14 mouse cellular contexts compared by ENCODE assay signal in genomic region chr14:64592176-64592575, GRCm38 (mm10).
DNase-seq lines count a peak whose midpoint lies in the region; ATAC-seq and TF ChIP-seq lines count a peak whose summit lies in the region.
"Had no signal": no experiment of that assay in that cellular context is flagged by ENCODE, and none has a peak within 500 bp of the region (broad histone marks: within the 10 kb centered on the region; RNA-seq: fewer than 3 reads in every experiment).

No protein-coding gene starts in this region.

- no peak for DNase-seq in neural tube, embryonic 11.5 days (ENCODE audit: low spot score)
- DNase-seq in neural tube, embryonic 10.5 days (ENCODE audit: extremely low spot score, low spot score) = no peak
- DNase-seq in midbrain, embryonic 10.5 days (ENCODE audit: low spot score) = no peak
- no peak for DNase-seq in liver, postnatal 0 days
- DNase-seq in ovary, postnatal 14 days (ENCODE audit: low spot score) = no peak
- no peak for DNase-seq in embryo, embryonic 11 days
- DNase-seq in adrenal gland, postnatal 14 days = no peak
- DNase-seq: adrenal gland, adult 8-10 months; heart, adult 18-20 months; kidney, postnatal 10 days; liver, embryonic 13.5 days; spleen, adult 18-20 months had no signal

- H3K9me3 ChIP-seq in neural tube, embryonic 11.5 days (ENCODE audit: control insufficient read depth, low read length) = no peaks in the 10 kb centered on the region
- H3K9me3 ChIP-seq in forebrain, embryonic 13.5 days (replicated peaks) = no peaks in the 10 kb centered on the region
- H3K9me3 ChIP-seq in midbrain, embryonic 10.5 days (replicated peaks) = no peaks in the 10 kb centered on the region
- no peaks in the 10 kb centered on the region for H3K9me3 ChIP-seq in liver, postnatal 0 days (ENCODE audit: low read length)
- H3K9me3 ChIP-seq: liver, embryonic 13.5 days; megakaryocyte, embryonic 14.5 days had no signal

- no peak for ATAC-seq in neural tube, embryonic 11.5 days (ENCODE audit: insufficient read depth, low FRiP score, low TSS enrichment)
- no peak for ATAC-seq in forebrain, embryonic 13.5 days
- no peak for ATAC-seq in liver, postnatal 0 days

- peaks cover 38% of the 10 kb centered on the region for H3K27me3 ChIP-seq in neural tube, embryonic 11.5 days (ENCODE audit: control insufficient read depth, insufficient read depth, low read length)
- peaks cover 13% of the 10 kb centered on the region; the same call in 1 of the 2 replicates for H3K27me3 ChIP-seq in forebrain, embryonic 13.5 days
- H3K27me3 ChIP-seq in midbrain, embryonic 10.5 days (ENCODE audit: low read depth, poor library complexity, severe bottlenecking) = peaks cover 93% of the 10 kb centered on the region
- H3K27me3 ChIP-seq in liver, postnatal 0 days (ENCODE audit: insufficient read depth, low read length) = peaks cover 53% of the 10 kb centered on the region

- H3K4me3 ChIP-seq in neural tube, embryonic 11.5 days (ENCODE audit: low read depth, low read length) = peak overlapping the region; percentile 62
- H3K4me3 ChIP-seq in forebrain, embryonic 13.5 days = peak overlapping the region; percentile 78
- H3K4me3 ChIP-seq in midbrain, embryonic 10.5 days = peak overlapping the region; percentile 69
- H3K4me3 ChIP-seq in liver, postnatal 0 days (ENCODE audit: low read depth, low read length) = no peak overlapping the region
- H3K4me3 ChIP-seq: liver, embryonic 13.5 days; megakaryocyte, embryonic 14.5 days had no signal

- TF ChIP-seq EP300 in liver, postnatal 0 days (IDR thresholded peaks at IDR 0.05; ENCODE audit: low read depth) = no peak

- peak overlapping the region; percentile 72 for H3K4me2 ChIP-seq in neural tube, embryonic 11.5 days (ENCODE audit: low read depth)
- H3K4me2 ChIP-seq in forebrain, embryonic 13.5 days = peak overlapping the region; percentile 81
- H3K4me2 ChIP-seq in liver, postnatal 0 days (ENCODE audit: low read depth, low read length) = no peak overlapping the region
- H3K4me2 ChIP-seq: liver, embryonic 13.5 days had no signal

- peak overlapping the region; percentile 98 for H3K27ac ChIP-seq in neural tube, embryonic 11.5 days (ENCODE audit: low read depth, low read length)
- H3K27ac ChIP-seq in forebrain, embryonic 13.5 days = peak overlapping the region; percentile 100
- peak overlapping the region; percentile 92 for H3K27ac ChIP-seq in midbrain, embryonic 10.5 days (replicated peaks)
- no peak overlapping the region for H3K27ac ChIP-seq in liver, postnatal 0 days (ENCODE audit: low read depth)
- H3K27ac ChIP-seq: liver, embryonic 13.5 days had no signal

- H3K9ac ChIP-seq in neural tube, embryonic 11.5 days (ENCODE audit: low read length) = peak overlapping the region; percentile 89
- peak overlapping the region; percentile 99 for H3K9ac ChIP-seq in forebrain, embryonic 13.5 days
- no peak overlapping the region for H3K9ac ChIP-seq in liver, postnatal 0 days (replicated peaks)
- H3K9ac ChIP-seq: liver, embryonic 13.5 days had no signal

- 61% methylated on average over 6 of the region's 6 CpGs for WGBS in neural tube, embryonic 11.5 days
- WGBS in forebrain, embryonic 13.5 days = 52% methylated on average over 6 of the region's 6 CpGs
- 49% methylated on average over 6 of the region's 6 CpGs for WGBS in midbrain, embryonic 10.5 days
- 68% methylated on average over 6 of the region's 6 CpGs for WGBS in liver, postnatal 0 days (ENCODE audit: insufficient replicate concordance)

- H3K36me3 ChIP-seq in neural tube, embryonic 11.5 days (ENCODE audit: control insufficient read depth, insufficient read depth, low read length) = no peaks in the 10 kb centered on the region
- peaks cover 13% of the 10 kb centered on the region for H3K36me3 ChIP-seq in forebrain, embryonic 13.5 days (ENCODE audit: poor library complexity, severe bottlenecking)
- peaks cover 3% of the 10 kb centered on the region; the same call in 1 of the 2 replicates for H3K36me3 ChIP-seq in midbrain, embryonic 10.5 days
- no peaks in the 10 kb centered on the region for H3K36me3 ChIP-seq in liver, postnatal 0 days (replicated peaks; ENCODE audit: insufficient read depth, low read length)
- H3K36me3 ChIP-seq: liver, embryonic 13.5 days had no signal

- TF ChIP-seq CTCF in liver, postnatal 0 days (IDR thresholded peaks at IDR 0.05; ENCODE audit: low read depth) = no peak

- H3K4me1 ChIP-seq in neural tube, embryonic 11.5 days (ENCODE audit: control insufficient read depth, insufficient read depth, low read length) = 0 out of 2 replicates have a peak, but pooled peaks cover 3% of the 10 kb centered on the region
- H3K4me1 ChIP-seq in forebrain, embryonic 13.5 days = peaks cover 56% of the 10 kb centered on the region
- peaks cover 88% of the 10 kb centered on the region for H3K4me1 ChIP-seq in midbrain, embryonic 10.5 days
- peaks cover 10% of the 10 kb centered on the region; the same call in 1 of the 2 replicates for H3K4me1 ChIP-seq in liver, postnatal 0 days (ENCODE audit: insufficient read depth)
